Mouse (Mus musculus) Patski (cell line): ENCODE measurements around the gene Ptpn7. TPM values are rescaled to one million over a fixed set of nuclear protein-coding genes. Genes with fewer than 3 reads are reported as not detected.
A peak's percentile ranks its signal among the peaks of the same experiment; 100 is the strongest.

Experiments used
- ATAC-seq: fragments of 100-300 bp; one replicate; pipeline ENCODE4 v1.8.0; 2021
- CTCF ChIA-PET: fragments of 350-600 bp; sonication (Branson Sonifier 250); formaldehyde crosslinking; loops from one replicate; lab custom pipeline; 2022; ENCODE audit warnings: inconsistent platforms; lab: Charles Lee
- POLR2A ChIA-PET: fragments of 350-600 bp; sonication (Branson Sonifier 250); formaldehyde crosslinking; loops from one replicate; lab custom pipeline; 2022; ENCODE audit warnings: antibody characterized with exemption, inconsistent platforms; lab: Charles Lee
- DNase-seq: peaks from one replicate; pipeline ENCODE4 v3.0.0-alpha.2; 2011; ENCODE audit warnings: low read depth, low spot score
- H3K27me3 ChIP-seq: fragments of 371-371 bp; one replicate; pipeline ENCODE4 v1.5.1; 2021
- CTCF ChIP-seq: fragments of 100-300 bp; IDR thresholded peaks from one replicate; pipeline ENCODE4 v1.5.1; 2021
- in situ Hi-C: fragments of 300-500 bp; cut with MboI; formaldehyde crosslinking; loops from 3 replicates; pipeline ENCODE4 v1.11.1; 2018; ENCODE audit warnings: low pct_unique_long_range_greater_than_20kb, mixed read lengths
- polyA plus RNA-seq: library from polyadenylated mRNA; unstranded; gene quantifications from one replicate; pipeline ENCODE4 v1.2.3, GENCODE M21; 2021

Ptpn7 gene
- 0.19 TPM for polyA plus RNA-seq

DNA sequence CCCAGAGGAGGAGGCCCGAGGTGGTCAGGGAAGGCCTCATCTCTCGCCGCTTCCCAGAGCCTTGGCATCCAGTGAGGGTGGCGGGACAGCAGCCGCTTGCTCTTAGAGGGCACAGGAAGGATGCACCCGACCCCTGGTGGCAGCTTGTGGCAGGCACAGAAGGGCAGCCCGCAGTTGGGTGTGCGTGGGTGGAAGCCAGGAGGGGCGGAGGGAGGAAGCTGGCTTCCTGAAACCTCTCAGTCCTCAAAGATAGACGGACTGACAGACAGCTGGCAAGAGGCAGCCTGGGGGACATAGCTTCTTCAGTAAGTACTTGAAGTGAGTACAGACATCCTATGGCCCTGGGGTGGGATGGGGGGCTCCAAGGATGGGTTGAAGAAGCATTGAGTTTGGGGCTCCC lies at the start of gene Ptpn7:
Gene Ptpn7, plus strand, starts transcription at position 228 of the 400 bp plus-strand sequence.
- H3K27me3 ChIP-seq: no peaks in the 10 kb centered on the region
- ChIA-PET POLR2A (interaction anchor here (0.8 to 1.5 kb wide), 4 partner anchors 11 to 22 kb away, joined by 3 to 5 read pairs (median 4); partner anchors contain the start of gene Arl8a), CTCF (interaction anchor here (0.9 to 12.5 kb wide), 8 partner anchors 10 to 170 kb away, joined by 3 to 106 read pairs (median 4); partner anchors contain the start of gene Ube2t)
- in situ Hi-C loops: no loop called here
- DNase-seq (no peak), ATAC-seq (no peak)
- no peak for TF ChIP-seq CTCF

DNA sequence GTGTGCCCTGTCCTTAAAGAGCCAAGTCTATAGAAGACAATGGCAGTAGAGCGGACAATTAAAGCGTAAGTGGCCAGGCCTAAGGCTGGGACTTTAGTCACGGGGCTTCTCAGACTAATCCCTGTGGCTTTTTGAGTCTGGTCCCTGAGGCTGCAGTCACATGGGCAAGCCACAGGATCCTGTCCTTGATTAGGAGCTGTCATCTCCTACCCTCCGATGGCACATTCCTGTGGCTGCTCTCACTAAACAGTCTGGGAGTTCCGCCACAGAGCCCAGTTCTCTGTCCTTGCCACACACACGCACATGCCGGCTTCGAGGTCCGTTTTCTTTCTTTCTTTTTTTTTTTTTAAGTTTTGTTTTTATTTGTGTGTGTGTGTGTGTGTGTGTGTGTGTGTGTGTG lies 49.0 kb upstream of the Ptpn7 start:
- ChIA-PET CTCF (no interaction called here), POLR2A (interaction anchor here (1.7 kb wide), 1 partner anchor 34 kb away, joined by 6 read pairs; no protein-coding TSS in a partner anchor)
- no peak for TF ChIP-seq CTCF
- ATAC-seq: peak; percentile 56
- peaks cover 2% of the 10 kb centered on the region for H3K27me3 ChIP-seq
- in situ Hi-C loops: no loop called here
- DNase-seq: peak; percentile 55

DNA sequence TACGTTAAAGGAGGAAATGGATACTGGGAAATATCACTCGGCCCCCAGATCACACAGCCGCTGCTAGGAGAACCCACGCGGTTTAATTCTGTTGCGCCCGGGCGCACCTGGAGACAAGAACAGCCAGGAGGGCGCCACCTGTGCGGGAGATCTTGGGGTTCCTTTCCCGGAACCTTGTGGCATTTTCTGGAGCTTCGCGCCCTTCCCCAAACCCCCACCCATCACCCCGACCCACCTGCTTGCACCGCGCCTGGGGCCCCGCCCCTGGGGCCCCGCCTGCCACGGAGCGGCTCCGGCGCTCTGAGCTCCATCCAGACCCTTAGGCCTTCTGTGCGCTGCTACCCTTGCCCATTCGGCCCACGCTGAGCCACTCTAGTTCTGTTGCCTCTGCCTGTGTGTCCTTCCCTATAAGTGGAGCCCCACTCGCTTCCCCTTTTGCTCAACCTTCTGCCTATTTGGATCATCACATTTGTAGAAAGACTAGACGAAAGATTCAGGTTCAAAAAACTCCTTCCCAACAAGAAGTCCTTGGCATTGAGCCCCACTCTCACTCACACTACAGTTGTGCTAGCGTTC lies 47.1 kb upstream of the Ptpn7 start:
- TF ChIP-seq CTCF: no peak
- POLR2A ChIA-PET: no interaction called here
- DNase-seq (no peak), ATAC-seq (no peak)
- CTCF ChIA-PET: no interaction called here
- H3K27me3 ChIP-seq: peaks cover 2% of the 10 kb centered on the region
- in situ Hi-C loops: no loop called here

DNA sequence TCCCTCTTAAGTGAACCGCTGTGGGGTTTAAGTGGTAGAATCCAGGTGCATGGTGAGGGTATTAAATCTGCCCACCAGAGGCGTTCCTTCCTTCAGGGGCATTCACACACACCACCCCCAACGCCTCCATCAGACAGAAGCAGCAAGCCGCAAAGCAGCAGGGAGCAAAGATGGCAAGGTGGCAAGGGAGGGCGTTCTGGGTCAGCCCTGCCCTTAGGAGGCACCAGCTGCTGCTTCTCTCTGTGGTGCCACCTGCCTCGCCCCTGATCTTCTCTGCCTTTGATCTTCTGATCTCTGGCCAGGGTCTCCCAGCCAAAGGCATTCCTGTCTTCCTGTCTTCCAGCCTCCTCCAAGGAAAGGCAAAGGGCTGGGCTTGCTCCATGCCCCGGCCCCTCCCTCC lies 46.5 kb upstream of the Ptpn7 start:
- ATAC-seq (no peak), DNase-seq (no peak)
- POLR2A ChIA-PET: no interaction called here
- in situ Hi-C loops: no loop called here
- peaks cover 2% of the 10 kb centered on the region for H3K27me3 ChIP-seq
- no peak for TF ChIP-seq CTCF
- CTCF ChIA-PET: no interaction called here

DNA sequence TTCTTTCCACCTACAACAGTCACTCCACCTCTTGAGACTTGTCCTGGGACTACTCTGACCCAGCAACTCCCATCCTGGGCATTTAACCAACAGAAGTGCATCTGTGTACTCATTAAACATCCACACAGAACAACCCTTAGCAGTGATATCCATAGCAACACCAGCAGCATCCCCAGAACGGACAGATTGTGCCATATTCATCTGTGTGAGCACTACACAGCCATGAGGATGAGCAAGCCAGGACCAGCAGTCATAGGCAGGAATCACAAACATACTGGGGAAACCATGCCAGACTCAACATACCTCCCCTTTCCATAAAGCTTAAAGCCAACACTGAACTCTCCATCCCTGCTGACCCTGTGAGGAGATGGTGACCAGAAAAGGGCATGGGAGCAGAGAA lies 45.1 kb upstream of the Ptpn7 start:
- TF ChIP-seq CTCF: no peak
- CTCF ChIA-PET: no interaction called here
- ATAC-seq (no peak), DNase-seq (no peak)
- in situ Hi-C loops: no loop called here
- H3K27me3 ChIP-seq: peaks cover 2% of the 10 kb centered on the region
- POLR2A ChIA-PET: no interaction called here

DNA sequence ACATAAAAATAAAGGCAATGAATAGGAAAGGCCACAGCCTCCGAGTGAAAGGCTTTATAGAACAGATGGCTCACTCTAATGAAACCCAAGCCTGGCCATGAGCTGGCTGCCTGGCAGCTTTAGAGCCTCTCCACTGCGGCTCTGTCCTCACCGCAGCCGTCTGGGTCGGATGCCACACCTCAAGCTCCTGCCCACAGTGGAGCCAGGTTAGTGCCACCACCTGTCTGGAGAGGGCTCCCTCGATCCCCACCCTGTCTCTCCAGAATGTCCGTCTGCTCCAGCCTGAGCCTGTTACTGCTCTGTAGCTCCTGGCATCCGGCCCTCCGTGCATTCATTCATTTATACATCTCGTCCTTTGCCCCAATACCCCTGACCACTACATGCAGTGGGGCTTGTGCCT lies 42.9 kb upstream of the Ptpn7 start:
- ATAC-seq (no peak), DNase-seq (no peak)
- in situ Hi-C loops: no loop called here
- ChIA-PET POLR2A (no interaction called here), CTCF (no interaction called here)
- peaks cover 2% of the 10 kb centered on the region for H3K27me3 ChIP-seq
- no peak for TF ChIP-seq CTCF

DNA sequence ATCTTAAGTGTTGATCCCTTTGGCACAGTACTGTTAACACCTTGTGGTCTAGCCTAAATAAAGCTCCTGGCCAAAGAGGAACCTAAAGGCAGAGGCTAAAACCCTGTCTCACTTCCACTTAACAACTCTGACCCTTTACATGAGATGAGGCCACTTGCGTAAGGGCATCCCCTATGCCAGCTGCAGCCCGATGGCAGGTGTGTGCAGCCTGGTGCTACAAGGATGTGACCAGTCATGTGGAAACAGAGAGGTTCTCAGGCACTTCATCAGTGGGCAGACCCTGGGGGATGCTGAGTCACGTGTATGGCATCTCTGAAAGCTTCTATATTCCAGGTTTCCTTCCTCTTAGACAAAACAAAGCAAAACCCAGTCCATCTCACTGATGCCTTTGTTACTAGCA lies 41.6 kb upstream of the Ptpn7 start:
- no peak for ATAC-seq
- ChIA-PET CTCF (interaction anchor here (0.9 to 1.4 kb wide), 4 partner anchors 10 to 102 kb away, joined by 3 to 5 read pairs (median 3); no protein-coding TSS in a partner anchor), POLR2A (no interaction called here)
- peak; percentile 74 for DNase-seq
- in situ Hi-C loops: no loop called here
- H3K27me3 ChIP-seq: peaks cover 2% of the 10 kb centered on the region
- no peak for TF ChIP-seq CTCF

DNA sequence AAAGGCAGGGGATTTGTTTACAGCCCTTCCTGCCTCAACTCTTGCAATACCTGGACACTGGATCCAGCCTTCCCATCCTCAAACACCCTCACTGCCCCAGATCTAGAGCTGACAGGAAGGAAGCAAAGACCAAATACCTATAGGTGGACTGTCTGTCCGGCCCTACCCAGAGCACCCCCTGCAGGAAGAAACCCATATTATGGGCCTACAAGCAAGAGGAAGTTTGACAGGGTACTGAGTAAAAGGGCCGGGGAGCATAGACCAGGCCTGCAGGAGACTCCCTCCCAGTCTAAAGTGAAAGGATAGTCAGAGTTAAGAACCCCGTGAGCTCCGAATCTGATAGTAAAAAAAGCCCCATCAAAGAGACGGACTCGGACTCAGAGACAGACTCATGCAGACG lies 37.8 kb upstream of the Ptpn7 start:
- in situ Hi-C loops: no loop called here
- no peak for ATAC-seq
- TF ChIP-seq CTCF: no peak
- DNase-seq: no peak
- H3K27me3 ChIP-seq: no peaks in the 10 kb centered on the region
- POLR2A ChIA-PET: no interaction called here
- CTCF ChIA-PET: no interaction called here

DNA sequence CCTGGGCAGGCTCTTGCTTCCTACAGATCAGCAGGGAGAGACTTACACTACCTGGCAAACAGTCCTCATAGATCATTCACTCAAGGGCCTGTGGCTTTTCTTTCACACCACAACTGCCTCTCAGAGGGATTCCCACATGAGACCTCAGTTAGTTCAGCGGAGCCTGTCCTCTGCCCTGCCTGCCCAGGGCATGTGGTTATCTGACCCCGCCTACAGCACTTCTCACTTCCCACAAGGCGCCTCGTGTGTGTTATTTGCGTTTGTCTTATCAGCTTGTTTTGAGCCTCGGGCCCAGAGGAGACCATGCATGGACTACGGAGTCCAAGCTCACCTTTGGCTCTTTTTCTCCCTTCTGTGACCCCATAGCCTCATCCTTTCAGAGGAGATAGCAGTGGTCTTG lies 37.3 kb upstream of the Ptpn7 start:
- POLR2A ChIA-PET: no interaction called here
- in situ Hi-C loops: no loop called here
- ATAC-seq (no peak), DNase-seq (peak; percentile 37)
- no peaks in the 10 kb centered on the region for H3K27me3 ChIP-seq
- TF ChIP-seq CTCF: no peak
- CTCF ChIA-PET: no interaction called here

DNA sequence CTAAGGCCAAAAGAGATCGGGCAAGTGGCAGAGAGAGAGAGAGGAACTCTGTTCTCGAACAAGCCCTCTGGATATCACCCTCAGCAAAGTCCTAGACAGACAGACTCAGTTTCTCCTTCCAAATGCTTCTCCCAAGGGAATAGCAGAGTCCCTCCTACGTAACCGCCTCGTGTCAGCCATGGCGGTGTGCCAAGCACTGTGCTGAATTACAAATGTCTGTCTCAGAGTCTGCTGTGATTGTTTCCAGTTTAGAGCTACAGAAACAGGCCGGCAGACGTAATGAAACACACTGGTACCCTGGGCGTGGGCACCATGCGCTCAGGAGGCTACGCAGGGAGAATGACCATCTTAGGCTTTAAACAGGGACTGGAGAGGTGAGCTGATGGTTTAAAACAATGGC lies 36.2 kb upstream of the Ptpn7 start:
- no peak for ATAC-seq
- no peak for DNase-seq
- H3K27me3 ChIP-seq: no peaks in the 10 kb centered on the region
- CTCF ChIA-PET: no interaction called here
- no peak for TF ChIP-seq CTCF
- in situ Hi-C loops: no loop called here
- POLR2A ChIA-PET: interaction anchor here (0.6 kb wide), 1 partner anchor 106 kb away, joined by 7 read pairs; no protein-coding TSS in a partner anchor

DNA sequence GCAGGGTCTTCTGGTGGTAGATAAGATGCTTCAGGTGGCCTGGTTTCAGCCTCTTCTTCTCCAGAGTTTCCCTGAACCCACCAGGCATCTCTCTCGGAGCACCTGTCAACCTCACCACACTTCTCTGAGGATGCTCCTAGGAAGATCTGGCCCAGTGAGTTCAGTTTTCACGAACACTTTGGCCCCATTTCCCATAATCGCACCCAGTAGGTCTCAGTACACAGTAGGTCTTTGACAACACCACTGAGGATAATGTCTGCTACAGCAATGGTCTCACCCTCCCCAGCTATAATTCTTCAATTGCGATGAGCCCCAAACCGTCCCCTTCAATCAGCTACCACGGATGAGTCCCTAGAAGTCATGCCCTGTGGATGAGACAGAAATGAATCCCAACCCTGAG lies 35.1 kb upstream of the Ptpn7 start:
- in situ Hi-C loops: no loop called here
- ChIA-PET CTCF (no interaction called here), POLR2A (interaction anchor here (0.6 to 0.7 kb wide), 2 partner anchors 54 to 418 kb away, joined by 3 to 4 read pairs; no protein-coding TSS in a partner anchor)
- ATAC-seq (no peak), DNase-seq (no peak)
- no peaks in the 10 kb centered on the region for H3K27me3 ChIP-seq
- TF ChIP-seq CTCF: no peak

DNA sequence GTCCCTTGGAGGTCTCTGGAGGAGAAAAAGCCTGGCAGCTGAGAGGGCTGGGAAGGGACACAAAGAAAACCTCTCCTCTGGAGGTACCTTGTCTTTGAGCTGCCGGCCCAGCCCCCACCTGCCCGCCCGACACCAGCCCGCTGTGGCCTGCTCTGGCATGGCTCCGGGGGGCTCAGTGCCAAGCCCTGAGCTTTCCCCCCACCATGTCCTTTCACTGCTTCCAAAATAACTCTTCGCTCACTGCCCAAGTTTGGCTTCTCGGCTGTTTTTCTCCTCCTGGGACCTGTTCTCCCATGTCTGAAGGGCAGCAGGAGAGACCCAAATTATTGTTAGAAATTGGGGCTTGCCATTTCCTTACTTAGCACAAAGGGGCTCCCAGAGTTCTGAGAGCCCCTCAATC lies 34.1 kb upstream of the Ptpn7 start:
- in situ Hi-C loops: no loop called here
- ATAC-seq: no peak
- POLR2A ChIA-PET: no interaction called here
- TF ChIP-seq CTCF: no peak
- CTCF ChIA-PET: no interaction called here
- no peak for DNase-seq
- H3K27me3 ChIP-seq: no peaks in the 10 kb centered on the region
